Mouse (Mus musculus) midbrain, postnatal 0 days (tissue): ENCODE data around the gene Bsnd. TPM values are rescaled to one million over a fixed set of nuclear protein-coding genes. Genes with fewer than 3 reads are reported as not detected.

Experiments used
- ATAC-seq: fragments of 200-750 bp; cut with Nextera tagmentation; 2 replicates; pipeline ENCODE4 v1.8.0; 2017; ENCODE audit warnings: moderate number of reproducible peaks, mild to moderate bottlenecking, moderate TSS enrichment, moderate library complexity; ENCODE audit not compliant: low FRiP score
- DNase-seq: peaks from one replicate; pipeline ENCODE4 v3.0.0-alpha.2; 2015; ENCODE audit warnings: low spot score
- H3K27ac ChIP-seq: fragments of 300-500 bp; sonication (generic); 2 replicates; pipeline ENCODE4 v1.5.1; 2014; ENCODE audit warnings: low read depth, mild to moderate bottlenecking, low read length, mixed read lengths
- H3K27me3 ChIP-seq: fragments of 300-500 bp; sonication (generic); 2 replicates; pipeline ENCODE4 v1.6.1; 2014; ENCODE audit warnings: low read length, control low read depth, mixed read lengths; ENCODE audit not compliant: insufficient read depth
- H3K36me3 ChIP-seq: fragments of 300-500 bp; sonication (generic); 2 replicates; pipeline ENCODE4 v1.6.1; 2014; ENCODE audit warnings: low read length, control low read depth, mixed read lengths; ENCODE audit not compliant: insufficient read depth
- H3K4me1 ChIP-seq: fragments of 300-500 bp; sonication (generic); 2 replicates; pipeline ENCODE4 v1.6.1; 2014; ENCODE audit warnings: mild to moderate bottlenecking, control low read depth, antibody characterized with exemption, low read length, mixed read lengths; ENCODE audit not compliant: insufficient read depth
- H3K4me2 ChIP-seq: fragments of 300-500 bp; sonication (generic); 2 replicates; pipeline ENCODE4 v1.6.1; 2014; ENCODE audit warnings: low read depth, mild to moderate bottlenecking, low read length, mixed read lengths; ENCODE audit not compliant: poor library complexity, severe bottlenecking
- H3K4me3 ChIP-seq: fragments of 300-500 bp; sonication (generic); 2 replicates; pipeline ENCODE4 v1.5.1; 2014; ENCODE audit warnings: low read depth, mild to moderate bottlenecking, low read length, moderate library complexity
- H3K9ac ChIP-seq: fragments of 300-500 bp; sonication (generic); replicated peaks from 2 replicates; pipeline ENCODE4 v1.6.1; 2014; ENCODE audit warnings: mild to moderate bottlenecking, low read length, moderate library complexity, mixed read lengths; ENCODE audit not compliant: poor library complexity, severe bottlenecking
- H3K9me3 ChIP-seq: fragments of 300-500 bp; sonication (generic); 2 replicates; pipeline ENCODE4 v1.6.1; 2016; ENCODE audit warnings: low read length, control low read depth
- CTCF ChIP-seq: IDR thresholded peaks from 2 replicates; pipeline ENCODE4 v1.5.1; 2016; ENCODE audit warnings: antibody characterized with exemption, mild to moderate bottlenecking
- WGBS: fragments of 180-500 bp; shearing (Covaris S2); extraction: QIAGEN DNeasy Blood & Tissue Kit; methylation state at CpG from one replicate; pipeline ENCODE4 v1.1.7; 2014; 5-methylcytosine and 5-hydroxymethylcytosine counted together
- polyA plus RNA-seq: library from polyadenylated mRNA; unstranded; fragments of >200 nt; fragmentation: Nextera tagmentation; extraction: Ambion mirVana; gene quantifications from 2 replicates; pipeline ENCODE4 v1.2.1, GENCODE M21; 2015
- total RNA-seq: library from RNA; depleted of rRNA; stranded (reverse); fragments of >200 nt; gene quantifications from 2 replicates; pipeline ENCODE4 v1.2.3, GENCODE M21; 2014

Gene Bsnd
- total and polyA plus RNA-seq, 2 experiments from 2014 or later: not detected

- H3K36me3 ChIP-seq: no peaks in the 10 kb centered on the region
- no peak for TF ChIP-seq CTCF
- H3K9ac ChIP-seq: no peak overlapping the region
- H3K27me3 ChIP-seq: no peaks in the 10 kb centered on the region
- ATAC-seq (no peak), DNase-seq (no peak)
- no peak overlapping the region for H3K4me2 ChIP-seq
- no peak overlapping the region for H3K4me3 ChIP-seq
- 70% methylated on average over 4 of the region's 4 CpGs for WGBS
- no peaks in the 10 kb centered on the region for H3K4me1 ChIP-seq
- H3K9me3 ChIP-seq: no peaks in the 10 kb centered on the region
- no peak overlapping the region for H3K27ac ChIP-seq
Measured at GRCm38 (mm10) chr4:106509888-106510287, 17.8 kb upstream of the Bsnd start.

DNA sequence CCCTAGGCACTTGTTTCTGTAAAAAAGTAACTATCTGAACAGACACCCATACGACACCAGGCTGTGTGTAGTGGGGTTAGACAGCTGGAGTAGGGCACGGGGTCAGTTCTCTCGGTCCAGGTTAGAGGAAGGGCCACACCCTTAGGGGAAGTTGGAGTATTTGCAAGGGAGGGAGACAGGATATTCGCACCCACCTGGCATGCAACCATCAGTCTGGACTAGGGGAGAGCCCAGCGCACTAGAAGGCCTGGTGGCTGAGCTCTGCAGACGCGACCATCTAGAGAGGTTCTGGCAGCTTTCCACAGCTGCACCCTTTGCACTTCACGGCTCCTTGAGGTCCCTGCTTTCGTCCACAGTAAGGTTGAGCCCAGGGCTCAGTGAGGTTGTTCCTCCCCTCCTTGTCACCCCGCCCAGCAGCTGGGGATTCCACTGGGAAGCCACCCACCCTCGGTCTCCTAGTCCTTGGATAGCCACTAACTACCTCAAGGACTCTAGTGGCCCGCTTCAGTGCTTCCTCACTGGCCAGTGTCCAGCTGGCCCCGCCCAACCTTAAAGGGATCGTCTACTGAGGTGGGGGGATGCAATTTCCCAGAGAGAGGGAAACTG is 13.5 kb upstream of the Bsnd start:
- Histone ChIP-seq H3K9ac (no peak overlapping the region), H3K27ac (no peak overlapping the region), H3K4me2 (no peak overlapping the region), H3K9me3 (no peaks in the 10 kb centered on the region), H3K4me3 (no peak overlapping the region), H3K4me1 (no peaks in the 10 kb centered on the region), H3K27me3 (no peaks in the 10 kb centered on the region), H3K36me3 (no peaks in the 10 kb centered on the region)
- DNase-seq: no peak
- TF ChIP-seq CTCF: no peak
- 81% methylated on average over 14 of the region's 14 CpGs for WGBS
- no peak for ATAC-seq

DNA sequence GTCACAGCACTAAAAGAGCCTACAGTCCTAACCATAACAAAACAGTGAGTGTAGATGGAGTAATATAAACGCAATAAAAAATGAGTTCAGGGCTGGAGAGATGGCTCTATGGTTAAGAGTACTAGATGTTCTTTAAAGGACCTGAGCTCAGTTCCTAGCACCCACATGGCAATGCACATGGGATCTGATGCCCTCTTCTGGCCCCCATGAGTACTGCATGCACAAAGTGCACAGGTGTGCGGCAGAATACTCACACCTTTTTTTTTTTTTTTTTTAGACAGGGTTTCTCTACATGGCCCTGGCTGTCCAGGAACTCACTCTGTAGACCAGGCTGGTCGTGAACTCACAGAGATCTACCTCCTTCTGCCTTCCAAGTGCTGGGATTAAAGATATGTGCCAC is 11.5 kb upstream of the Bsnd start:
- Histone ChIP-seq H3K27ac (no peak overlapping the region), H3K4me3 (no peak overlapping the region), H3K9ac (no peak overlapping the region), H3K27me3 (no peaks in the 10 kb centered on the region), H3K36me3 (no peaks in the 10 kb centered on the region), H3K9me3 (no peaks in the 10 kb centered on the region), H3K4me1 (0 out of 2 replicates have a peak, but pooled peaks cover 3% of the 10 kb centered on the region), H3K4me2 (no peak overlapping the region)
- WGBS: 89% methylated on average over 3 of the region's 3 CpGs
- DNase-seq (no peak), ATAC-seq (no peak)
- TF ChIP-seq CTCF: no peak

- Histone ChIP-seq H3K9ac (no peak overlapping the region), H3K4me3 (no peak overlapping the region), H3K9me3 (no peaks in the 10 kb centered on the region), H3K27me3 (no peaks in the 10 kb centered on the region), H3K4me2 (no peak overlapping the region), H3K36me3 (no peaks in the 10 kb centered on the region), H3K27ac (no peak overlapping the region), H3K4me1 (0 out of 2 replicates have a peak, but pooled peaks cover 3% of the 10 kb centered on the region)
- WGBS: 79% methylated on average over 10 of the region's 10 CpGs
- DNase-seq (no peak), ATAC-seq (no peak)
- TF ChIP-seq CTCF: no peak
Measured at GRCm38 (mm10) chr4:106500066-106500465, 8.0 kb upstream of the Bsnd start.

- TF ChIP-seq CTCF: no peak
- no peak for ATAC-seq
Measured at GRCm38 (mm10) chr4:106498471-106498844, 6.4 kb upstream of the Bsnd start.

GRCm38 (mm10) chr4:106497776-106498470 is 5.8 kb upstream of the Bsnd start:
- no peak for TF ChIP-seq CTCF
- Histone ChIP-seq H3K36me3 (no peaks in the 10 kb centered on the region), H3K27ac (no peak overlapping the region), H3K4me3 (no peak overlapping the region), H3K4me1 (0 out of 2 replicates have a peak, but pooled peaks cover 3% of the 10 kb centered on the region), H3K27me3 (no peaks in the 10 kb centered on the region), H3K9ac (no peak overlapping the region), H3K4me2 (no peak overlapping the region), H3K9me3 (no peaks in the 10 kb centered on the region)
- ATAC-seq (no peak), DNase-seq (no peak)
- WGBS: 59% methylated on average over 8 of the region's 8 CpGs

More at GRCm38 (mm10) chr4:106498471-106498844, 6.4 kb upstream of the Bsnd start:
- 38% methylated on average over 3 of the region's 3 CpGs for WGBS
- Histone ChIP-seq H3K9ac (no peak overlapping the region), H3K4me1 (0 out of 2 replicates have a peak, but pooled peaks cover 3% of the 10 kb centered on the region), H3K4me2 (no peak overlapping the region), H3K9me3 (no peaks in the 10 kb centered on the region), H3K36me3 (no peaks in the 10 kb centered on the region), H3K27me3 (no peaks in the 10 kb centered on the region), H3K4me3 (no peak overlapping the region), H3K27ac (no peak overlapping the region)
- DNase-seq: no peak
